Mouse (Mus musculus) adrenal gland, postnatal 4 days (tissue): Measurements from ENCODE around the gene Cd33. TPM values are rescaled to one million over a fixed set of nuclear protein-coding genes. Genes with fewer than 3 reads are reported as not detected.

Source experiments
- DNase-seq, 2 experiments: peaks; one replicate each; pipeline ENCODE4 v3.0.0; 2021 to 2022; ENCODE audit warnings: low spot score in 2 of 2, mixed read lengths in 2 of 2
- total RNA-seq, 2 experiments: library from RNA; stranded (reverse); gene quantifications; 2 replicates each; pipeline ENCODE4 v1.2.3; 2021

Gene Cd33
- total RNA-seq, 2 experiments from 2014 or later: 3.0 to 4.1 TPM

DNA sequence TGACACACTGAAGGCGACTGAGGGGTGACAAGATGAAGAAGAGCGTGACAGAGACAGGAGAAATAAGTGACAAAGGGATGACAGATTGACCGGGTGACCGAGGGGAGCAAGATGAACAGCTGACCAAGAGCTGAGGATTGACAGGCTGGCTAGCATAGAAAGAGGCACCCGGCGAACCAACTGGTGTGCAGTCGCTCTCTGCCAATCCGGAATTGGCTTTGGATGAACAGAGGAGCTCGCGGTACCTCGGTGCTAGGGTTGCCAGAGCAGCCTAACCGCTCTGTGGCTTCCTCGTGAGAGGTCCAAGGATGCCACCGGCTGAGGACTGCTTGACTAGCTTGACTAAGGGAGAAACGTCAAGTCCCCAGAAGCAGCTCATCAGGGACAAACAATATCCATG lies 25.9 kb downstream of the Cd33 start:
- DNase-seq: no peak

DNA sequence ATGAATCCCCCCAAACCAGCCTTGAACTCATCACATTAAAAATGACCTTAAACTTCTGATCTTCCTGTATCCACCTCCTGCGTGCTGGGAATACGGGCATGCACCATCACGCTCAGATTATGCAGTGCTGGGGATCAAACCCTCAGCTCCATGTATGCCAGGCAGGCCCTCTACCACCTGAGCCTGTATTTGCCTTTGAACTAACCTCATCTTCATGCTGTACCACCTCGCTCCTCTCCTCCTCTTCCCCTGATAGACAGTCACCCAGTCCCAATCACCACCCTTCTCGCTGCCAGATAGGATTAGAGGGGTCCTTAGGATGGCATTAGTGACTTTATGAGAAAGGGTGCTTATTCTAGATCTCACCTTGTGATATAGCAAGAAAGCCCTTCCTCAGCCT lies 29.2 kb downstream of the Cd33 start:
- no peak for DNase-seq

DNA sequence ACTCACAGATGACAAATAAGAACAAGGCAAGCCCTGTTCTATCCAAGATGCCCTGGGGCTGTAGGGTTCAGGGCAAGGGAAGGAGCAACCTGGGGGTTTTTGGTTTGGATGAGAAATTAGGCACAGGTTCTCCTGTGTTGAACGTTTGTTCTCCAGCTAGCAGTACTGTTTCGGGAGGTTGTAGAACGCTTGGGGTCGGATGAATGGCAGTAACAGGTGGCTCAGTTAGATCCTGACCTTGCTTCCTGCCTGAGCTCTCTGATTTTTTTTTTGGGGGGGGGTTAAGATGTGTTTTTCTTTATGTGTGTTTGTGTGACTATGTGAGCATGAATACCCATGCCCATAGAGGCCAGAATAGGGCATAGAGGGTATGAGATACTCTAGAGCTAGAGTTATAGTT lies 31.7 kb downstream of the Cd33 start:
- DNase-seq: no peak

DNA sequence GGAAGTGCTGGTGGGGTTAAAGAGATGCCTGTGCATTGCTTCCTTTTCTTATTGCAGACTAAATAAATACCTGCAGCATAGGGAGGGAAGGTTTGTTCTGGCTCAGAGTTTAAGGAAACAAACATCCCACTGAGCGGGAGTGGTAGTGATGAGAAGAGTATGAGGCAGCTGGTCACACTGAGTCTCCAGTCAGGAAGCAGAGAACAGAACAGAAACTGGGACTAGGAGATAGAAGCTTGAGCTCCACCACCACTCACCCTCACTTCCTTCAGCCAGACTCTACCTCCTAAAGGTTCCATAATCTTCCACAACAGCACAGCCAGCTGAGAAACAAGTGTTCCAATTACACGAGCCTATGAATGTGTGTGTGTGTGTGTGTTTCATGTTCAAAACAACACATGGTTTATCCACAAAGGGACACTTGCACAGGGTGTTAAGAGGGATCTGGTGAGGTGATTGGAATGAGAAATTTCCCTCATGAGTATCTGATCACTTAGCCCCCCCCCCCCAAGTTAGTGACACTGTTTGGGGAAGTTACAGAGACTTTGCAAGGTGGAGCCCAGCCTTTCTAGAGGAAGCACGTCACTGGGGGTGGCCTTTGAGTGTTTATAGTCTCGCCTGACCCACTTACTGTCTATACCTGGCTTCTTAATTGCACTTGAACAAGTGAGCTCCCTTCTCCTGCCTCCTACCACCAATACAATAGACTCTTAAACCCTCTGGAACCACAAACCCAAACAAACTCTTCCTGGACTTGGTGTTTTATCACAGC lies 32.3 kb downstream of the Cd33 start:
- DNase-seq: no peak

DNA sequence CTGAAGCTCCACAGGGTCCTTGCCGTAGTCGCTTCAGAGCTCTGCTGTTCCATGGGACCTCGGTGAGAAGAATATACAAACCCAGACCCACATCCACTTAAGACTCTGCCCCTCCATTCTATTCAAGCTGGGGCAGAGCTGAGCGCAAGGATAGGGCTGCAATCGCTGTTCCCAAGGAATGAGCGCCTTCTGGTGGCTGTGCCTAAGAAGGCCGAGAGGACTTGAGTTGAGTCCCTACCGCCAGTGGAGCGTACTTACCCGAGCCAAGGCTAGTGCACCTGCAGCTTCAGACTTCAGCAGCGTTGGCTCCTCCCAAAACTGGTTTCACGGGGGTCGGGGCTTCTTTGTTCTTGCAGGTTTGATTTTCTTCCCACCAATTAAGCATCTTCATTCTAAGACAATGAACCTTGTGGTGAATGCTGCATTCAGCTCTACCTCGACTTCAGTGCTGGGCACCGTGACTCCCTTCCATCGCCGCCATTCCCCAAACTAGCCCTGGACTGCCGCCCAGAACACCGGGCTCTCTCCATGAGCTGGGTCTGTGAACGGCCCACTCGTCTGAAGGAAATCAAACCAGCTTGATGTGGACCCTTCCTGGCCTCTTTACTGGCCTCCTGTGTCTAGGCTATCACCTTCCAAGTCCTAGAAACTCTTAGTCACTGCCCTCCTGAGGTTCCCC lies 48.7 kb downstream of the Cd33 start:
- no peak for DNase-seq

DNA sequence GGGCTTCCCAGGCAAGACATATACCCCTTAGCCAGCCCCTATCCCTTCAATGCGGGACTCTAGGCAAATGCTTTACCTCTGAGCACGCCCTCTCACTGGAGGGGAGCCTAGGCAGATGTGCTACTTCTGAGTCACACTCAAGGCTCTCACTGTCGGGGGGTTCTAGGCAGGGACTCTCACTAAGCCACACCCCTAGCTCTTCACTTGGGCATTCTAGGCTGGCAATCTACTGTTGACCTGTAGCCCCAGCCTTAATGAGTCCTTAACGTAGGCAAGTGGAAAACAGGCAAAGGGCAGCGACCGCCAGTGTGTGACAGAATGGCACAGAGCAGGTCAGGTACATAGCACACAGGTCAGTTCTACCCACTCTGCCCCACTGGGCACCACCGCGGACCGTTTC lies 53.4 kb downstream of the Cd33 start:
- no peak for DNase-seq

DNA sequence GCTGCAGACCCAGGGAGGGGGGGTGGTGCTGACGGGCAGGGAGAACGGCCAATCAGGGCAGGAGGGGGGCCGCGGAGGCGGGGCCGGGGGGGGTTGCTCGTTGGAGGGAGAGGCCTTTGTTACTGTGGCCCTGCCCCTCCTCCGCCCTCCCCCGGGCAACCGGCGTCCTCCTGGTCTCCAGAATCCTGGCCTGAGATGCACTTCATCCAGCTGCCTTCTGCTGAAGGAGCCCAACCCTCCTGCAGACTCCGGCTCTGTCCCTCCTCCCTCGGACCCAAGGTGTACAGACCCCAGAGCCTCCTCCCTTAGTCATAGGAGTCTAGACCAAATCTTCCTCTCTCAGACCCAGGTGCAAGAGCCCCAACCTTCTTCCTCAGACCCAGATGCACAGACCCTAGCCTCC lies 54.0 kb downstream of the Cd33 start:
- DNase-seq: no peak

DNA sequence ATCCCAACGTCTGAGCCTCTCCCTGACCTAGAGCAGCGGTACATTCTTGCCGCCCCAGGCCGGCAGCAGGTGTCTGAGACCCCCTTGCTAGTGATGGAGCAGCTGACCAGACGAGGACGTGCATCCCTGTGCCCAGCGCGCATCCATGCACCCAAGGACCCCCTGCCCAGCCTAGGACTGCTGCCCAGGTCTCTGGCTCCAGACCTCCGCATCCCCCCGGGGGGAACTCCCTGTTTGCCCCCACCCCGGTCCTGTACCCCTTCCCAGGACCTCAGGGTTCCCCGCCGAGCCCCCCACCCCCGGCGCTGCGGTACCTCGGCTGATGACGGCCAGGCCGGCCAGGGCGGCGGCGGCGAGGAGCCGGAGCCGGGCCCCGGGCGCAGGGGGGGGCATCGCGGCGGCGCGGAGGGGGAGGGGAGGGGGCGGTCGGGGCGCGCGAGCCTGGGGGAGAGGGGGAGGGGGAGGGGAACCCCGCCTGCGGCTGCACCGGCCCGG lies 54.5 kb downstream of the Cd33 start, which contains the start of gene Iglon5:
Iglon5 (minus strand) TSS at position 445 of the 495 bp plus-strand sequence.
- no peak for DNase-seq

DNA sequence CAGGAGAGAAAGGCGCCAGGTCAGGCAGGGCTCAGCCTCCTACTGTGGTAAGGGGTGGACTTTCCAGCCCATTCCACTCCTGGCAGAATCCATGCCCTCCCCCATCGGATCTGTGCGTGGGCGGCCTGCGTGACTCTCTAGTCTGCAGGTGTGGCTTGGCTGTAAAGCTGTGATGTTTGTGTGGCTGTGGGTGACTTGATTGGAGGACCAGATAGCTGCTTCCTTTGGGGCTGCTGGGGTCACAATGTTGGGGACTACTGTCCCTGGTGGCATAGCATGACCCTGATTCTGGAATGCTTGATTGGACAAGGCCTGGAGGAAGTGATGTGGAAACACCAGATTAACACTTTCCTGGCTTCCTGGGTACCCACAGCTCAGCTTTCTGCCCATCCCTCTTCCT lies 55.6 kb downstream of the Cd33 start:
- DNase-seq: no peak

DNA sequence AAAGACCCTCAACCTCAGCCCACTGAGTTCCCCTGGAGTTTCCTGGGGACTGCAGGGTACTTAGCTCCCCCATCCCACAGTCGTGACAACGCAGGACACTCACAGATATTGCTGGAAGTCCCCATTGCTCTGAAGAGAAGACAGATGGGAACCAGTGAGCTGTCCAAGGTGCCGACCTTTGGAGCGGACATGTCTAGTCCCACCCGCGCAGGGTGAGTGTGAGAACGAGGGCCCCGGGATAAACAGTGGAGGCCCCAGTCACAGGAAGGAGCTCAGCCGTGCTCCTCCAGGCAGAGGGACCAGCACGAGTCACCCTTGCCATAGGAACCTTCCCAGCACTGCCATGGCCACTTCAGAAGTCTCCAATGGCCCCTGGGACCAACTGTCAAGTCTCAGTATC lies 61.0 kb downstream of the Cd33 start:
- DNase-seq: no peak

DNA sequence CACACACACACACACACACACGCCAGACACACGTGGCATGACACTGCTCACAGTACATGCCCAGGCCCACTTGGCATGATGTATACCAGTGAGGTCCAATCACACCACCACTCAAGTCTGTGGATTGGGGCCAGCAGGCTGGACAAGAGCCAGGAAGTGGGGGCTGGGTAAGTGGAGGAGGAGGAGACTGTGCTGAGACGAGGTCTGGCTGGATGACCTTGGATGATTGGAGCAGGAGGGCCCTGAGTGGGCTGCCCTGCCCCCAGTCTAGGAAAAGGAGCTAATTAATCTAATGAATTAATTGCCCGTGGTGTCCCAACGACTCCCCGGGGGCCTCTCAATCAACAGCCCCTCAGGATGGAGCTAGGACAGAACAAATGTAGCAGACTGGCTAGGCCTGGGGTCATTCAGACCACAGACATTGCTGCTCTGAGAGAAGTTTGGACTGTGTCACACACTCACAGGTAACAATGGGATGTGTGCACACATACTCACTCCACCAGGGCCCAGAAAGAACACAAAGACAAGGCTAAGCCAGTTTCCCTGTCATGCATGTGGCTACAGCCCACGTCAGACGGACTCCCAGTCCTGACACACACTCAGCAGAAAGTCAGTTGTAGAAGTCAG lies 62.0 kb downstream of the Cd33 start:
- no peak for DNase-seq

DNA sequence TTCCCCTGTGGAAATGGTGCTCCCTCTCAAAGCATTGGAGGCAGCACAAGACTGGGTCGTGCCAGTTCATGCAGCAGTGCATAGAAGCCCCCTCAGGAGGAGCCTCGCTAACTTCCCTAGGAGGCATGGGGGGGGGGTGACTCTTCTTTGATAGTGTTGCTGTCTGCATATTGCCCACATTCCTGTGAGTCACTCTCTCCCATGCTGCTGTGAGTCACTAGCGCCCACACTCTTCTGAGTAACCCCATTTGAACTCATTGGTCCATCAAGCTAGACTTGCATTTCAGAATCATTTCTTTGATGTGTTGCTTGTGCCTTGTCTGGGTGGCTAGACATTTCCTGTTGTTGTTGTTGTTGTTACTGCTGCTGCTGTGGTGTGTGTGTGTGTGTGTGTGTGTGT lies 63.0 kb downstream of the Cd33 start:
- DNase-seq: no peak

DNA sequence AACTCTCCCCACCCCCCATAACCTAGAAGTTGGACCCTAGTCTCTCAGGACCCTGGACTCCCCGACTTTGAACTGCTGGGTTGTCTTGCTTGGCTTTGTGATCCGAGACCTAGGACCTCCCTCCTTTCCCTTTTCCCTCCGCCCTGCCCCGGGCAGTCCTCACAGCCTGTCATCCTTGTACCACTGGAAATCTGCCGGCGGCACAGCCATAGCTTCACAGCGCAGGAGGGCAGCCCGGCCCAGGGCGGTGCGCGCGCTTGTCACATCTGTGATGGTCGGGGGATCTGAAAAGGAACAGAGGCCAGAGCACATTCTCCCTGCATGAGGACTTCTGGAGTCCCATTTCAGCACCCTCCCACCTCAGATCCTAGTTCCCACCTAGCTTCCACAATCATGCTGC lies 67.9 kb downstream of the Cd33 start:
- DNase-seq: no peak

DNA sequence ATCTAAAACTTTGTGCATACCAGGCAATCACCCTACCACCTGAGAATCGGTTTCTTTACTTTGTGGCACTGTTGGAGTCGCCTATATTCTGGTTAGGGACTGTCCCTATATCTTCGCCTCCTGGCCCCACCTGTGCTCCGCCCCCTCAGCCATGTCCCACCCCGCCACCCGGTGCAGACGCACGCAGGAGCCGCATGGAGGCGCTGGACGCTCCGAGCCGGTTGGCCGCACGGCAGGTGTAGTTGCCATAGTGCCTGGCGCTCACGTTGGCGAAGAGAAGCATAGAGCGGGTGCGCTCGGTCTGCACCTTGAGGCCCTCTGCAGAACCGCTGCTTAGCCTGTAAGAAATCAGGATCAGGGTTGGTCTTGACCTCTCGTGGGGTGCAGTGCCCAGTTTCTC lies 68.5 kb downstream of the Cd33 start:
- no peak for DNase-seq

Other genes with a start within 250 kb of the Cd33 start
- gene Zfp715, start 231.1 kb downstream of the Cd33 start, total RNA-seq: 10 to 100 TPM; 19.0 to 19.5 TPM
- gene Siglecf, start 193.1 kb downstream of the Cd33 start, total RNA-seq: under 1 TPM in 1 of 2 experiments, not detected in 1; 0.17 TPM
- gene Siglecg, start 136.2 kb downstream of the Cd33 start, total RNA-seq: under 1 TPM; 0.36 to 0.62 TPM
- gene Lim2, start 116.8 kb downstream of the Cd33 start, total RNA-seq: not detected
- under 1 TPM in 1 of 2 experiments, not detected in 1; 0.68 TPM for gene Nkg7, start 107.4 kb downstream of the Cd33 start, total RNA-seq
- not detected for gene Cldnd2, start 103.6 kb downstream of the Cd33 start, total RNA-seq
- gene Etfb, start 100.3 kb downstream of the Cd33 start, total RNA-seq: 100 to 1,000 TPM; 378 to 458 TPM
- 1 to 10 TPM; 2.1 to 2.7 TPM for gene Gm45233, start 100.3 kb downstream of the Cd33 start, total RNA-seq
- 1 to 10 TPM; 7.0 to 7.2 TPM for gene Vsig10l, start 81.3 kb downstream of the Cd33 start, total RNA-seq
- 1 to 10 TPM; 3.2 to 3.8 TPM for gene Iglon5, start 54.4 kb downstream of the Cd33 start, total RNA-seq
- not detected for gene 4931406B18Rik, start 38.5 kb downstream of the Cd33 start, total RNA-seq
- gene Zfp658, start 17.8 kb upstream of the Cd33 start, total RNA-seq: 1 to 10 TPM; 3.4 TPM
- gene Zfp719, start 35.2 kb upstream of the Cd33 start, total RNA-seq: 10 to 100 TPM; 17.6 to 18.9 TPM
- gene Zfp819, start 62.7 kb upstream of the Cd33 start, total RNA-seq: under 1 TPM; 0.22 to 0.28 TPM
- gene Ceacam18, start 90.3 kb upstream of the Cd33 start, total RNA-seq: under 1 TPM in 1 of 2 experiments, not detected in 1; 0.14 TPM
- gene Siglece, start 115.7 kb upstream of the Cd33 start, total RNA-seq: 1 to 10 TPM; 2.1 to 2.2 TPM
- 10 to 100 TPM; 12.0 to 12.6 TPM for gene Ctu1, start 127.6 kb upstream of the Cd33 start, total RNA-seq
- gene Klk14, start 146.0 kb upstream of the Cd33 start, total RNA-seq: under 1 TPM in 1 of 2 experiments, not detected in 1; 0.31 TPM
- gene Klk13, start 168.1 kb upstream of the Cd33 start, total RNA-seq: not detected
- not detected for gene Klk12, start 224.5 kb upstream of the Cd33 start, total RNA-seq
- gene Klk11, start 230.2 kb upstream of the Cd33 start, total RNA-seq: not detected
- under 1 TPM; 0.51 to 0.64 TPM for gene Klk10, start 236.6 kb upstream of the Cd33 start, total RNA-seq
- not detected for gene Klk9, start 247.5 kb upstream of the Cd33 start, total RNA-seq